Mouse (Mus musculus) layer of hippocampus, adult 8-10 months (tissue): Measurements from ENCODE around the gene Syn3. TPM values are rescaled to one million over a fixed set of nuclear protein-coding genes. Genes with fewer than 3 reads are reported as not detected.

ENCODE experiments used
- DNase-seq, 2 experiments: peaks; one replicate each; pipeline ENCODE4 v3.0.0; 2022; ENCODE audit warnings: low spot score in 2 of 2
- total RNA-seq, 4 experiments: library from RNA; stranded (reverse); gene quantifications; 2 replicates each; pipeline ENCODE4 v1.2.4; 2022

The Syn3 gene
- total RNA-seq, 4 experiments from 2014 or later, result 18.9 to 21.7 (median 19.6) TPM

DNA sequence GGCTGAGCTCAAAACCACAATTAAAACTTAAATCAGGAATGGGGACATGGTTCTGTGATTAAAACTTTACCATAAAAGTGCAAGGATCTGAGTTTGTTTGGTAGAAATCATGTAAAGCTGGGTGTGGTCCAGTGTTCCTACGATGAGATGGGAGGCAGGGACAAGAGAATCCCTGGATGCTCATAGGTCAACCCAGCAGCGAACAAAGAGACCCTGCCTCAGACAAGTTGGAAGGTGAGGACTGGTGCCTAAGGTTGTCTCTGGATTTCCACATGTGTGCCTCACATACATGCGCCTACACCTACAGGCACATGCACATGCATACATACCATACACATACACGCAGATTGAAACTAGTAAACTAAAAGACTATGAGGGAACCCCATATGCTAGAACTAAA lies 389.9 kb downstream of the Syn3 start:
- DNase-seq, result no peak

DNA sequence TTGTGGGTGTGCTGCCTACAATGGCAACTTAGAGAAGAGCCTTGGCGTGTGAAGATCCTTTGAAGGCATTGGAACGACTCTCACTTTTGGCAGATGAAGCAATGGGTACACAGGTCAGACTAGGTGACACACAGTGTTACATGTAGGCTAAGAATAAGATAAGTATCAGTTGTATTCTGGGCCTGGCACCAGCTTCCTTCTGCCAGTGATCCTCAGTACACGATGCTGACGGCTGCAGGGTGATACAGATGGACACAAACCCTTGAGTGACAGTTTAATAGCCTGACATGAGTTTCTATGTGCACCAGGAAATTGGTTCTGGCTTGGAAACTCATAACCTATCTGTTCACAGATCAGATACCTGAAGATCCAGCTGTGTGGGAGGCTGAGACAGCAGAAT lies 391.0 kb downstream of the Syn3 start:
- DNase-seq, result no peak

DNA sequence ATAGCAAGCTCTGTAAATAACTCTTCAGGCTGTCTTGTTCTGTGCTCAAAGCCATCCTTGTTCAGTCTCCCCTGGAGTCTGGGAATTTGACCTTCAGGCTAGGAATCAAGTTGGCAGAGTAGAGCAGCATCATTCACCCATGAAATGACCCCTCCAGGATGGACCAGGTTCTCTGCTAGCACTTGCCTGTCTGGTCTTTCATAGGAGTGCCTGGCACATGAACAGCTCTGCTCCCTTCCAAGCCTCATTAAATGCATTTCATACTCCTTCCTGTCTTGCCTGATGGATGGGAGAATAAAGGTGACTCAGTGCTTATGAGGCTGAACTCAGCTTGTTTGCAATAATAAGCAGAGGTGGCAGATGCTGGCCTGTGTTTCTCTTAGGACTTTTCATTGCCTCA lies 394.7 kb downstream of the Syn3 start:
- no peak for DNase-seq

DNA sequence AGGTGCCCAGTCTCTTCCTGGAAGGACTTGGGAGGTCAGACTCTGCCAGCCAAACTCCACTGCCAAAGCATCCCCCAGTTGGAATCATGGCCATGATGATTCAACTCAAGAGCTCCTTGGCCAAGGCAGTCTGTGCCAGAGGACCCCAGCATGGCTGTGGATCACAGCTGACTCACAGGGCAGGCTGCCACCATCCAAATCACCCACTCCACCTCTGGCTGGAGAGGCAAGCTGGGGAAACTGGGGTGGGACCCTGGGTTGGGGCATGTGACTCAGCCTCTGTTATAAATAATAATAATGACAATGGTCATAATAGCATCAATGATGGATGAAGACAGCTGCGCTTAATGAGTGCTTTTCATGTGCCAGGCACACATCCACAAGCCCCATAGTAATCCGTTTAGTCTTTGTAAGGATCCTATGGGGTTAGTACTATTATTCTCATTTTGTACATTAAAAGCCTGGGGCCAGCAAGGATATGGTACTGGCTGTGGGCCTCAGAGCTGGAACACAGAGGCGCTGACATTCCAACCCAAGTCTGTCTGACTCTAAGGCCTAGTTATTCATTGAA lies 398.3 kb downstream of the Syn3 start:
- peak in 1 of 2 experiments; percentile 5 for DNase-seq

DNA sequence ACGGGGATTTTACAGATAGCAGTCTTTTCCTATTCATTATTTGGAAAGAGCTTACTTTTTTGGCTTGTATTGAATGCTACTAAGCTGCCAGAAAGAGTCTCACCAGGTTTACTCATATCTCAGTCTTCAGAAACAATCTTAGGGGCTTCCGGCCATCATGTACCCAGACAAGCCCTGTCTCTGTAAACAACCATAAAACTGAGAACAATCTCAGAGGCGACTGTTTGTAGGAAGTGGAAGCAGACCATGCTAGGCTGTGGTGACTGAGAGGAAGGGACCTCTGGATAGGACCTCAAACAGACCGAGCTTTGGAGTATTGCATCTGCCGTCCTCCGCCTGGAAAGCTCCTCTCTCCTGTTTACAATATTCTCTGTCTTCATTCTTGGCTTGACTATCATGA lies 400.3 kb downstream of the Syn3 start:
- no peak for DNase-seq

DNA sequence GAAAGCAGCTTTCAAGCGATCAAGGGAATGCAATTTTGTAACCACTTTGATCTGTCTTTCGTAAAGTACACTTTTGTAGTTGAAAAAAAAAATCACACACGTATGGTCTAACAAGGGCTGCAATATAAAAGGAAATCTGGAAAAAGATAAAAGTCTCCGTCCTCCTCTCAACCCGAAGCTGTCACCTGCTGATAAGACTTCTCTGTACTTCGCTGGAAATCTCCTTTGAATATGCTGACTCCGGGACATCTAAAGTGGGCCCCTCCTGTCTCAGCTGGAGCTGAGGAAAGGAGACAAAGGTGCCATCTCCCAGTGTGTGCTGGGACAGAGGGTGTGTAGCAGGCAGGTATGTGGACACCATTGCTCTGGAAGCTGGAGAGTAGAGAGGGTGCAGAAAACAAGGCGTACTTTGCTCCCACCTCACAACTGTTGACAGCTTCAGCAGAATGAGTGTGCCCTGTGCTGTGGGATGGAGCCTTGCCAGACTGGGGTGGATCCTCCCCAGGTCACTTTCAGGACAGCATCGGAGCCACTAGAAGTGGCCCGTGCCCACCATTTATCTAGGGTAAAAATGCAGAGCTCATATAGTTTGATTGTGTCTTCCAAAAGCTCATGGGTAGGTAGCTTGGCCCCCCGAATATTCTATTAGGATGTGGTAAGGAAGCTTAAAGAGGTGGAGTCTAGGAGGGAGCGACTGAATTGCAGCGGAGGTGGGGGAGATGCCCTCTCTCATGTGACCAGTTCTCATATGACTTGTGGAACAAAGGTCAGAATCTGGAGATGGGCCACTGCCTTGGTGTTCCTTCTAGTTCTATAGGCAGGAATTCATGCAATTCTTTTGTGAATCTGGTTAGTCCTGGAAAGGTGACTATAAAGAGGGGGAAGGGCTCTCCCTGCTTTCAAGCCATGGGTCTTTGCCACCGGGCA lies 405.3 kb downstream of the Syn3 start:
- no peak for DNase-seq

GRCm38 (mm10) chr10:86091919-86092318 lies 406.8 kb downstream of the Syn3 start:
- DNase-seq, result peak in 1 of 2 experiments; percentile 17

- no peak for DNase-seq
These were observed 418.8 kb downstream of the Syn3 start for GRCm38 (mm10) chr10:86079921-86080320.

DNA sequence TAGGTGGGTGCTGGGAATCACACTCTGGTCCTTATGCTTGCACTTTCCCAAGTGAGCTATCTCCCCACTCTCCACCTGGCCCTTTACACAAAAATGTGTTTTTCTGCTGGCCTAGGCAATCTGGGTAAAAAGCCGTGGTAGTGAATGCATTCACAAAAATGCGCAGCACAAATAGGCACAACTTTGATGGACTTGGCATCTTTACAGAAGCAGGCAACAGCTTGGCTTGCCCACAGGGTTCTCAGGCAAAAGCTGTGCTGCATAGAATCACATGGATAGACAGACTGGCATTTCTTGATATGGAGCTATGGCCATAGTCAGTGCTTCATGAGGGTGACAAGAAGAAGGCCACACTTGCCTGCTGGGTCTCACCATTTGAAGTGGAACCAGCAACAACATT lies 419.9 kb downstream of the Syn3 start:
- DNase-seq, result peak in 1 of 2 experiments; percentile 19

GRCm38 (mm10) chr10:86077272-86077671 lies 421.4 kb downstream of the Syn3 start:
- DNase-seq, result no peak

- DNase-seq, result no peak
These were observed 423.6 kb downstream of the Syn3 start for GRCm38 (mm10) chr10:86074971-86075711.

DNA sequence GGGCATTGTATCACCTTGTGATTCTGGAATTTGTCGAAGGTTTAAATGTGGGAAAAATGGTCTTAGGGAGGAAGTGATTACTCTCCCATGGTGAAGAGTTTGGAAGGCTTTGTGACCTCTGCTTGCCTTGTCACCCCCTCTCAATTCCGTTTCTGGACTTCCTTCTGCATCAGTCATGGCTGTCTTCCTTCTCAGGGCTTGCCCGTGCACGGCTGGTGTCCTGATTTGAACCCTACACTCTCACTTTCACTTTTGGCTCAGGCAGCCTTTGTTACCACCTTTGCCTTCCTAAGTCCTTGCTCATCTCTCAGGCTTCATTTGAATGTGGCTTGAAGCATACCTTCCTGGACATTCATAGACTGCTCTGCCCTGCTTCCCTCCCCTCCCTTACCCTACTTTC lies 424.6 kb downstream of the Syn3 start:
- no peak for DNase-seq

DNA sequence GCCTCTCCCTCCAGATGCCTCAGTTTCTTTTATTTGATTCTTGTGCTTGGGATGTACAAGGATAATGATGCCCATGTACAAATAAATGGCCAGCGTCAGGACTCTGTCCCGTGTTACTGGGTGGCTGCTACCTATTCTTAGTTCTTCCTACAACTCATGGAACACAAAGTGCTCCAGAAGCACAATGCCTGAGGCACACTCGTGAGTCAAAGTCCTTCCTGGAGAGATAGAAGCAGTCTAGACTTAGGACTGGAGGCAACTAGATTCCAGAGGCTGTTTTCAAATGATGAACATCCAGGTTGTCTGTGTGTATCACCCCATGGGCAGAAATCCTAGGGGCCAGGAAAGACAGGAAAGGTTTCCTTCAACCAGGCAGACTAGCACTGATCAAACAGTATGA lies 427.9 kb downstream of the Syn3 start:
- no peak for DNase-seq

DNA sequence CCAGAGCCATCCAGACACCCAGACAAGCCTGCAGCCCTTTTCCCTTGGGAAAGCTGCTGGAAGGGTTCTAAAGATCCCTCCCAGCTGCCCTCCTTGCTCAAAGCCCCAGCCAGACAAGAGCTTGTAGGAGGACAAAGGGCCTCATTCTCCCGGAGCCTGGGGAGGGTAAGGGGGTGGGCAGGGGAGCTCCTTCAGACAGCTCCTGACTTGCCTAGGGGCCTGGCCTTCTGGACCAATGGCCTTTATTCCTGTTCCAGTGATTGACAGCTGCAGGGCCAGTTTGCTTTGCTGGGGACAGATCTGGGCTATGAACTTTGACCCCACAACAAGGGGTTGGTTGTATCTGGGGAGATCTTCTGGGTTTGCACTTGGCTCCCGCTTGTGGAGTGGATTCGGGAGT lies 429.4 kb downstream of the Syn3 start:
- DNase-seq, result no peak

- DNase-seq, result no peak
These were observed 430.8 kb downstream of the Syn3 start for GRCm38 (mm10) chr10:86067911-86068310.

DNA sequence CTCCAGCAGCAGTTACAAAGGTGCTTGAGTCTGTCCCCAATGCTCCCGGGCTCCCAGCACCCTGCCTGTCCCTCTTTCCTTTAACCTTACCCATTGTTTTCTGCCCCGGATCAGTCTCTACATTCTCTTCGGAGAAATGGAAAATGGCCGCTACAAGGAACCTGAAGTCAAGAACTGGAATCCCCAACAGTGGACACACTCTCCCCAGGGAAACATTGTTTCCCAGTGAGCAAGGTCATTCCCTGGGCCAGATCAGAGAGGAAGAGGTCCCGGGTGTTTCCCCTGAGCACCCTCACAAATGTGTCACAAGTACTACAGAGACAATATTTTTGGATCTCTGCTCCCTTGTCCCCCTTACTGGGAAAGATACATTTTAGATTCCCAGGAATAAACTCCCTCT lies 432.0 kb downstream of the Syn3 start:
- no peak for DNase-seq

DNA sequence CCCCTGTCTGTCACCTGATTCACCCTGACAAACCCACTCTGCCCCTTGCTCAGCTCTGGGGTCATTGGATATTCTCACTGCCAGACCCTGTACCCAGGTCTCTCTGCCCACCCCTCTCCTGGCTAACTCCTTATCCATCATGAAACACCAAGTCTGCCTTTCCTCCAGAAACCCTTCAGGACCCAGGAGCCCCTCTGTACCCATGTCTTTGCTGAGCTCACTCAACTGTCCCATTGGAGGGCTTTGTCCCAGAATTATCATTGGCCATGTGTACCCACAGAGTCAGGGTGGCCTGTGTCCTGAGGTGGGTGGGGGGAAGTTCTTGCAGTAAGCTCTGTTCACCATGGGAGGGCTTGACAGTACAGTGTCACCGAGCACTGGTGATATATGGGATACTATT lies 433.0 kb downstream of the Syn3 start:
- DNase-seq, result no peak

DNA sequence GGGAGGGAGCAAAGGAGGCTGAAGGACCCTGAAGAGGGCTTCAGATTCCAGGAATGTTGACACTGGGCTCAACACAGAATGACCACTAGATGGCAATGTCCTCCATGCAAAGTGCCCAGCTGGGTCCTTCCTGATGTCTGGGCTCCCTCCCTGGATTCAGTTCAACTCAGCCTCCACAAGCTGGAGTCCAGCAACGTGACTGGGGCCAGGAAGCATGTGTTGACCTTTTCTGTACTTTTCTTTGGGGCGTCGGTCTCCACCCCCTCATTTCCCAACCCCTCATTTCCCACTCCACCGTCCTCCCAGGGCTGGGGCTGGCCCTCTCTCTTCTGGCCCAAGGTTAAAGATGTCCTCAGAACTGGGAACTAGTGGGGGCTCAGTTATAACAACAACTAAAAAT lies 433.8 kb downstream of the Syn3 start:
- DNase-seq, result peak; percentile 72 to 73

DNA sequence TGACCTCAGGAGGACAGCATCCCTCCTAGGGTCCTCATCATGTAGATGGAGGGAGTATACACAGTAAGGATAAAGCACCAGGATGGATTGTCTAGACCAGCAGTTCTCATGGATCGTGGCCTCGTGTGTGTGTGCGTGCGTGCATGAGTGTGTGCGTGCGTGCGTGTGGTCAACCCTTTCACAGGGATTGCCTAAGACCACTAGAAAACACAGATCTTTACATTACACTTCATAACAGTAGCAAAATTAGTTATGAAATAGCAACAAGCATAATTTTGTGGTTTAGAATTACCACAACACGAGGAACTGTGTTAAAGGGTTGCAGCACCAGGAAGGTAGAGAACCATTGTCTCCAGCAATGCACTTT lies 435.7 kb downstream of the Syn3 start:
- DNase-seq, result no peak

DNA sequence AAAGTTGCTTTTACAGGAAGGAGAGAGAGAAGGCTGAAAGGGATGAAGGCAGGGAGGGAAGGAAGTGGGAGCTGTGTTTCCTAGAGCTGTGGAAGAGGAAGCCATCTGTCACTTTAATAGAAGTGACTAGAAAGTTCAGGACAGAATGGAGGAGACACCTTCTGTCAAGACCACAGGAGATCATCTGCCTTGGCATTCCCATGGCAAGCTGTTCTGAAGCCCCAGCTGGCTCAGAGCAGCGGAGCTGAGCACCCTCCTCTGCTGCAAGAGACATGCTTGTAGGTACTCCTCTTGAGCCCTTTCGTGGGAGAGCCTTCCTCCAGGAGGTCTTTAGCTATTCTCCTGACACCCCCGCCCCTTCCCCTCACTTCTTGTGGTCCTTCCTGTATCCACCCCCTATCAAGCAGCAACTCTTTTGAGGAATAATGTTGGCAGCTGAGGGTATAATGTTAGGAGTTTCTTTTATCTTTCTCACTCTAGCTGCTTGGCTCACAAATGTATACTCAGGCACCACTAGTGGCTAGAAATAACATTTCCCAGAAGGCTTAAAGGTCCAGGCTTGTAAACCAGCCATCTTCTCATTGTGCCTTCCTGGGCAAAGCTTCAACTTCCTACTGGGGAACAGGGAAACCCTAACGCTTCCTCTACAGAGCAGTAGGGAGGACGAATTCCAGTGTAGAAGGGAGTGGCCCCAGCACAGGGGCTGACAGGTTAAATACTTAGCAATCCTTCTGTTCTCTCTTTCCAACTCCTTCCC lies 436.3 kb downstream of the Syn3 start:
- no peak for DNase-seq

DNA sequence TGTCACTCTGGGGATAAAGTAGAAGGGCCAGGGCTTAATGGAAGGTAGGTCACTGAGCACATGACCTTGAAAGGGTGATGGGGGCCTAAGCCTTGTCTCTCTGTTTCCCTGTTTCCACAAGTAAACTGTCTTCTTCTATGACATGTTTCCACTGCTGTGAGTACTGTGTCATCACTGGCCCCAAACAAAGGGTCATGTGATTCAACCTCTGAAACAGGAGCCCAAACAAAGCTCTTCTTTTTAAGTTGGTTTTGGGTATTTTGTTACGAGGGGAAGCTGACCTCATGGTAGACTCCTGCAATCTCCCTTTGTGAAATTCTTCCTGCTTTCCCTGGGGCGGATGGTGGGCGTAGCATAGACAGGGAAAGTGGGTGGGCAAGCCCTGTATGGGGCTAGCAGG lies 438.4 kb downstream of the Syn3 start:
- no peak for DNase-seq

DNA sequence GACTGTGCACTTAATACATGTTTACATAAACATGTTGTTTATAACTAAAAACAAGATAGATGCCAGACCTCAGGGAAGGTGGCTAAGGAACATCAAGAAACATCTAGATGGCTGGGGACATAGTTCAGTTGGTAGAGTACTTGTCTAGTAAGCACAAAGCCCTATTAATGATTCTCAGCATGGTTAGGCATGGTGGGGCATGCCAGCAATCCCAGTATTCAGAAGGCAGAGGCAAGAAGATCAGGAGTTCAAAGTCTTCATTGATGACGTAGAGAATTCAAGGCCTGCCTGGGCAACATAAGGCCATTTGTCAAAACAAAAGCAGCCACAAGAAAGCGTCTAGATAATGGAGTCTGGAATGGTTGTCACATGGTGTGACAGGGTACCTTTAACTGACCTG lies 441.0 kb downstream of the Syn3 start:
- no peak for DNase-seq
